Mouse (Mus musculus): ENCODE data around the gene Asic5.

Asic5 gene

DNA sequence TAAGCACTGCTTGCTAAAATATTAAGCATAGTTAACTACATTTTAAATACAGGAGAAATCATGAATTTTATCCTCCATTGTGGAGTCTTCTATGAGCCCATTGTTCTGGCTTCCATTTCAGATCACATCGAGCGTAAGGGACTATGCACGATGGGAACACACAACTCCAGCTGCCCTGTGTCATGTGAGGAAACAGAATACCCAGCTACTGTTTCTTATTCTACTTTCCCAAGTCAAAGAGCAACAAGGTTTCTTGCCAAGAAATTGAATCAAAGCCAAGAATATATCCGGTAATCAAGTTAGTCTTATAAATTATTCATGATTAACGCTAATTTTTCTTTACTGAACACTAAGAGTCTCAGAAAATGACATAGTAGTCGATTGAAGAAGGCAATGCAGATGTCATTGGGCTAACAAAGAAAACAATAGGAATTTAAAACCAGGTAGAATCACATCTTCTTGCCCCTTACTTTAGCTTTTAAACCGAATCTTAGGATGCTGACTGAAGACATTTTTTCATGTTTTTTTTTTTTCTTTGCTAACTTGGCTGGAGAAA lies 32.1 kb downstream of the Asic5 start:
- DNase-seq (ENCODE audit: low read depth) = no peak

DNA sequence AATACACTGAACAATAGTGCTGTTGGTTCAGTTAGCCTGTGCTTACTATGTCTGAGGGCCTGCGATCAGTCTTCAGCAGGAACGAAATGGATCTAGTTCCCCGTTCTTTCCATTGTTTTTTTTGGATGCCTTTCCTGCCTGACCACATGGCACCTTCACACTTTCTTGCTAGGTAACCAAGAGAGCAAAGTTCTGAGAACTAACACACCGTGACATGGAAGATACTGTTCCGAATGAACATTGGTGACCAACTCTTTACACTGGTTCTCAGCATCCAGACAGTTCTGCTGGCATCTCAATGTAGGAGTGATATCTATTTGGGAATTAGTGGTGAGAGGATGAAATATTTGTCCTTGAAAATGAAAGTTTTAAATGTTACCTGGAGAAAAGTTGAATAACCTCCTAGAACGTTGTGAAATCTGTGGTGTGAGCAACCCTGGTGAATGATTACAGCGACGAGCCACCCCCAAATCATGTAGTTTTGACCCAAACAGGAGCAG lies 40.4 kb downstream of the Asic5 start:
- no peak for DNase-seq (ENCODE audit: low read depth)

DNA sequence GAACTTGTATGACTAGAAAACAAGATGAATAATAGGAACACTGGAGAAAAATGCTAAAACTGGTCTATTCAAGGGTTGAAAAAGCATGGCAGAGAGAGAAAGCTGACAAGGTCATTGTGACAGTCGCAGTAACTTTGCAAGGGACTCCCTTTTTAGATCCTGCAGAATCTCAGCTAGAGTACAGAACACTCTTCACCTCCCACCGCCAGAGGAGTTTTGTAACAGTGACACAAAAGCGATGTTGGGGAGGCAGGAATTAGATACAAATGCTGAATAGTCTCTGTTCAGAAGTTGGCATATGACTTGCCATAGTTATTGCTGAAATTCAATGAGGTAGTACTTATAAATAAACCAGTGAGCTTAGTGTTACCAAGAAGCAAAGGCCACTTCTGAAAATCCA lies 41.0 kb downstream of the Asic5 start:
- DNase-seq (ENCODE audit: low read depth) = no peak

DNA sequence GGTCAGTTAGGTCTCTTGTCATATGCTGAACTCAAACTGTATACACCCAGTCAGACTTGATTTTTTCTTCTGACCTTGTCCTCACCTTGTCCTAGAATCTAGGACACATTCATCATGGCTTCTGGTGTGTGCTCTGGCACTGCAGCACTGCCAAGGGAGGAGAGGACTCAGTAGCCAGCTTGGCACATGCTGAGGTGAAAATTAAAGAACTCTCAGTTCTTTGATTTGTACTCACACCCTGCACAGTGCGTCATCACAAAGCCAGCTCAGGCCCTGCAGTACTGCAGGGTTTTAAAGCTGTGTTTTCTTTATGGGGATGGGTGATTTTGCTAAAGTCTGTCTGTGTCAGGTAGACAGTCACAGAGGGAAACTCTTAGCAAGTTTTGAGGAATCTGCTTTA lies 45.2 kb downstream of the Asic5 start:
- no peak for DNase-seq (ENCODE audit: low read depth)

DNA sequence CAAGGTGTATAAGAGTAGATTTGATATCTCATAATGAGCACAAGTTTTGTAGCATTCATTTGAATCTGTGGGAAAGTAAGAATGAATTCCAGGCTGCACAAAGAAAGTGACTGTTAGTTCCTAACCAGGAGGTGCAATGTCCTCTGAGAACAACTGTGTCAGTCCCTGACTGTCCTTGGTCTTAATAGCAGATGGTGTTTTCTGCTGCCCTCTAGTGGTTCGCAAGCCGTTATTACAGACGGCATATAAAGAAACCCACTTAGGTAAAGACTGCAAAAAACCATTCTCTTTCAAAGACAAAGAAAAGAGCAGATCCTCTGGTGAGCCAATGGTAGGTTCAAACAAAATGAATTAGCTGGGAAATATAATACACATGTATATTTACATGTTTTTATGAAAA lies 47.1 kb downstream of the Asic5 start:
- peak; percentile 63 for DNase-seq (ENCODE audit: low read depth)

DNA sequence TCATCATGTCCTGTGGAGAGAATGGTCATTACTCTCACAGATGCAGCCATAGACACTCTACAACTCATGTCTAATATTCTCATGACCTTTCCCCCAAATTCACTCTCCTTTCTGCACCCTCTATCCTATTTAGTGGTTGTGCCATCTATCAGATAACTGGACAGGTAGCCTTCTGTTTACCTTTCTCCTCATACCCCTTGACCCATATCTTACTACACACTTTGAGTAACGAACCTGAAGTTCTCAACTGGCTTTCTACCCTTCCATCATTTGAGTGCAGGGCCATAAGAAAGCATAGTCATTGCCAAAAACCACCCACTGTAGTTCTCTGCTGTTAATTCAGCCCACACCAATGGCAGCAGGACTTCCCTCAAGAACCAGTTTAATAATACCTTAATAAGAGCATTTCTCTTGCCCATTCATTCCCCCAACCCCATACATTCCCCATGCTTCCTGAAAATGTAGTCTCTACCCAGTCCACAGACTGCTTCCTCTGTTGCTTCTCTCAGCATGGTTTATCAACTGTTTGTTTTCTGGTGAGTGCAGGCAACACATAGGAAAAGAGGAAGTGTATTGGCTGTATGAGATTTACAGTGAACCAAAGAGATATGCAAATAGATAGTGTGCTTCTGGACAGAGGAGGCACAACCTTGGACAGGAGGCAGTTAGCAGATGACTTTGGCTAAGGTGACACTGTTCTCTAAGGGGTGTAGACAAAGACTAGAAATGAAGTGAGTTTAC lies 48.1 kb downstream of the Asic5 start:
- DNase-seq (ENCODE audit: low read depth) = no peak

DNA sequence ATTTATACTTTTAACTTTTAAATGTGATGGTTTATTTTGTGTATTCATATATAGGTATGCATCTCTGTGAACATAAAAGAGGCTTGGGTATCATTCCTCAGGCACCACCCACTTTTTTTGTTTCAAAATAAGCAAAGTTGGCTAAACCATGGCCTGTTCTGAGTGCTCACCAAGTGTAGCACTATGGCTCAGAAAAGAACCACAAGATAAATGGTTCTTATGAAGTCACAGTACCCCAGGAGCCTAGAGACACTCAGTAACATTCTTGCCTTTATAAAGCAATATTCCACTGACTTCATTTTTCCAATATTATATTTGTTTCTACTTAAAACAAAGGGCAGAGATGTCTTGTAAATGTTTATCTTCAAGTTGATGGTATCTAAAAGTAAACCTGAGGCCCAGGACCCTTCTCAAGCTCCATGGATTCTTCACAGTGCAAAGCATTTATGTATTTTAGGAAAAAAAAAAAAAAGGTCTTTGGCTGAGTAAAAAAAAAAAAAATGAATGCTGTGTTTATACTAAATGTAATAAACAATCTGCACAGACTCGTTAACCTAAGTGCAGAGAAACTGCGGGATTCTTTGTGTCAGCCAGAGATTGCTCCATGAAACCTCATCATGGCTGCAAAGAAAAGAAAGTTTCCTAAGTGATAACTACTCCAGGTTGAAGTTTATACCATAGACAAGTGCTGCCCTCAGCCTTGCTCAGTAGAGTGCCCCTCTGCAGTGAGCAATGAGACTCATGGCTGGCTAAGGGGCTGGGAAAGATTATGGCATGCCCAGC lies 54.4 kb downstream of the Asic5 start:
- no peak for DNase-seq (ENCODE audit: low read depth)

DNA sequence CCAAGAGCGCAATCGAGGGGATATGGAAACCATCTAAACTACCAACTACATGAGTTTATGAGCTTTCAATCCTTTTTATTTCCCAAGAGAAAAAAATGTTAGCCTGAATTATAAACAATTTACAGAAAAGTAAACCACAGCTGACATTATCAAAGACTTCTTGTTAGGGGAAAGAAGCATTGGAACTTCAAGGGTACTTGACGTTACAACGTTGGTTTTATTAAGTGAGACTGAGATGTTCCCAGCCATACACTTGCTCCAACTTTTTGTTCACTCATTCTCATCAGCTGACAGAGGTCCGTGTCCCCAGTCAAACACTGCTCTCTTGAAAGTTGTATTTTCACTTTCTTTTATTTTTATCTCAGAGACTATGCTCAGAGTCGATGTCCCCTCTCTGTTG lies 61.6 kb downstream of the Asic5 start:
- no peak for DNase-seq (ENCODE audit: low read depth)

DNA sequence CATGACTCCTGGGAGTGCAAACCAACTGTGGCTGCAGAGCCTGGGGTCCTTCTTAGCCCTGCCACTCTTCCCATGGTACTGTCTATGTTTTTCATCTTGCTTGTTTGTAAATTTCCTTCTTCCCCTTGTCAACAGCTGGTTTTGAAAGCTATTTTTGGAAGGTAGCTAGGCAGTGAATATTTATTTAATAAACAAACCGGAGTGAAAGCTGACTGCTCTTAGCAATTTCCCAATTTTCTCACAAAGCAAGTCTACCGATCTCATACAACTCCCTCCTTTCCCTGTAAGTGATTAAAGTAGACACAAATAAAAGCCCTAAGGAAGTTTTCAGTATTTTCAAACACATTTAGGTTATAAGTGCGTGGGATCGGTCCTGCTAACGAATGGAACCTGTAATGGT lies 62.8 kb downstream of the Asic5 start:
- no peak for DNase-seq (ENCODE audit: low read depth)

DNA sequence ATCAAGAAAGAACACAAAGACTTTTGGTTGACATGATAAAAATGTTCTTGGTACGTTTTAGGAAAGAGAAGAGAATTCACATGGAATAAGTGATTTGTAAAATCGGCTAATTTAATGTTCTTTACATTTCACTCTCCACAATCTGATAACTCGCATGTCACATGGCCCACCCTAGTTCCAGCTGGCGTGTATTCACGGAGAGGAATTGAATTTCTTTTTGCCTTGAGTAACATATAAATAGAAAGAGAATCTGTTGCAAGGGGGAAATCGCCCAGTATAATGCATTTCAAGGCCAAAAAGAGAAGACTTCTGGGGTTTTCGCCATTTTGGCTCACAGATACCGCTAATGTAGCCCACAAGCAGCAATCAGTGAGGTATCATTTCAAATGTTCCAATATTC lies 64.0 kb downstream of the Asic5 start:
- DNase-seq (ENCODE audit: low read depth) = no peak

DNA sequence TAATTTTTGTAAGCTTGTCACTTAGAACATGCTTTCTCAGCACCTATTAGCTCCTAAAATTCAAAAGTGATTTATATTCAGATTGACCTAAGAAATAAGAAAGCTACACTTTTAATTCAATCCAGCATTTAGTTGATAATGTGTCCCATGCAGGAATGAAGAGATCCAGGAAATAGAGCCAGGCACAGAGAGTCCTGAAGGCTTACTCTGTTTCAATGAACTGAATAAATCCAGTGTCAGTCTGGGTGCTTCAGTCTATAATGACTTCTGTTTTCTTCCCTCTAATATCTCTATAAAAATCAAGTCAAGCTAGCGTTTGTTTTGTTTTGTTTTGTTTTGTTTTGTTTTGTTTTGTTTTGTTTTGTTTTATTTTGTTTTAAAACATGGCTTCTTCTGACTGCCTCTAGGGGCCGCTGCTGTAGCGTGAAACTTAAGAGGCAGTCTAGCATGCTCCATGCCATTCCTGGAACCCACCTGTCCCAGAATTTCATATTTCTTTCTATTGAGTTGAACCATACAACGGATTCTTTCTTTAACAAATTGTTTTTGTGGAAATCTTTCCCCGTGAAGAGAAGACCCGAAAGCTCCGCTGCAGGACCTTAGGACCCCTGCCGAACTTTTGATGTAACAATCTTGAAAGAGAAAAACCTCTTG lies 65.1 kb downstream of the Asic5 start:
- peak; percentile 53 for DNase-seq (ENCODE audit: low read depth)

DNA sequence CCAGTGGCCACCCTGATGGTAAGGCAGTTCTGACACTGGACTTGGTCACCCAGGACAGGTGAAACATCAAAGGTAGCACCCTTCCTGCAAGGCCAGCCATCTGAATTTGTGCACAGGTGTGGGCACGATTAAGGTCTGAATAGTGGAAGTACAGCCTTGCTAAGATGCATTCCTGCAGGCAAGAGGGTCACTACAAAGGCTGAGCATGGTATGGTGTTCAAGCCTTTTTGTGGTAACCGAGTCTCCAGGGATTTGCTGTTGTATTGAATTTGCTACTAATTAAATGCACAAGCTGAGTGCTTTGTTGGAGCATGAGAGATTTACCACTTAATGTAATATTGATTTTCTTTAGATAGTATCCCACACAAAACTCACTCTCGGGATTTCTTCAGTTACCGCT lies 66.0 kb downstream of the Asic5 start:
- DNase-seq (ENCODE audit: low read depth) = no peak

DNA sequence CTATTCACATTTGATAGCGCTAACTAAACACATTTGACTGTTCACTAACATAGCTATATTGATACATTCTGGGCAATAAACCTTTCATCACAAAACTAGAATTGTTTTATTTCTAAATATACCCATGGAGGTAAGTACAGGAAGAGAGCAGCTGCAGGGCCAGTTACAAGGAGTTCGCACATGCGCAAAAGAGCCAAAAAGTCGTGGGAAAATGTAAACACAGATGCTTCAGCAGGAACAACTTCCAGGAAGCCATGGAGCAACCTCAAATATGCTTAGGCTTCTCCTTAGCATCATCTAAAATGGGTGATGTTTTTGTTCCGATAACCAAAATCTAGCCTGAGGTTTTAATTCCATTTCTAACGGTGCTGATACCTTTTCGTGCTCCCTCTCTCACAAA lies 66.6 kb downstream of the Asic5 start:
- DNase-seq (ENCODE audit: low read depth) = no peak

DNA sequence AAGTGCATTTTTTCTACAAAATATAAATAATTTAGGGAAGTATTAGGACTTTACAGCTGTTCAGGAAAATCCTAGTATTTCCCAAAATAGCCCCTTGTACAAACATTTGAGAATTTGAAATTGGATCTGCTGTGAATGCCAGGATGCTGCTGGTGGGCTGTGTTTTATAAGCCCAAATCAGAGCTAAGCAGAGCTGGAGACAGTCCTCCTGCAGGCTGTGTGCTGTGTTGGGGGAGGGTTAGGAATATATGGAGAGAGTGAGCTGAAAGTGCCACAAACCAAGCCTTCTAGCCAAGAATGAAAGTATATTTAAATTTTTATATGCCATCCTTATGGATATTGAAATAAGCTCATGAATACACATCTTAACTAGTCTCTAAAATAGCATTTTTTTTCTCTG lies 69.4 kb downstream of the Asic5 start:
- no peak for DNase-seq (ENCODE audit: low read depth)

DNA sequence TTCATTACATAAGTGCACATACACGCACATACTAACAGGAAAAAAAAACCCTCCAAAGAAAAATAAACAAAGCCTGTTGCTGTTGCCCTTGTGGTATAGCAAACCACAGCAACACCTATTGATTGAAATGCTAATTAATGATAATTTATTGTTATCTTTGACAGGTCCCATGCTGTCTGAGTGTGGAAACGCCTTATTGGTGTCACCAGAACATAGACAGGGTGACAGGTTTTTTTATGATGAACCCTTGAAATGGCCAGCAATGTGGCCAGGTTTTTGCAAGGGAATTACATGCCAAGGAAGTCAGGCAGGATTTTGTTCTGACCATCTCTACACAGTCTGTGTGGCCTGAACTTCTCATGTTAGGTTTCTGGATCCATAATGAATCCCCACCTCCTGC lies 69.9 kb downstream of the Asic5 start:
- no peak for DNase-seq (ENCODE audit: low read depth)

DNA sequence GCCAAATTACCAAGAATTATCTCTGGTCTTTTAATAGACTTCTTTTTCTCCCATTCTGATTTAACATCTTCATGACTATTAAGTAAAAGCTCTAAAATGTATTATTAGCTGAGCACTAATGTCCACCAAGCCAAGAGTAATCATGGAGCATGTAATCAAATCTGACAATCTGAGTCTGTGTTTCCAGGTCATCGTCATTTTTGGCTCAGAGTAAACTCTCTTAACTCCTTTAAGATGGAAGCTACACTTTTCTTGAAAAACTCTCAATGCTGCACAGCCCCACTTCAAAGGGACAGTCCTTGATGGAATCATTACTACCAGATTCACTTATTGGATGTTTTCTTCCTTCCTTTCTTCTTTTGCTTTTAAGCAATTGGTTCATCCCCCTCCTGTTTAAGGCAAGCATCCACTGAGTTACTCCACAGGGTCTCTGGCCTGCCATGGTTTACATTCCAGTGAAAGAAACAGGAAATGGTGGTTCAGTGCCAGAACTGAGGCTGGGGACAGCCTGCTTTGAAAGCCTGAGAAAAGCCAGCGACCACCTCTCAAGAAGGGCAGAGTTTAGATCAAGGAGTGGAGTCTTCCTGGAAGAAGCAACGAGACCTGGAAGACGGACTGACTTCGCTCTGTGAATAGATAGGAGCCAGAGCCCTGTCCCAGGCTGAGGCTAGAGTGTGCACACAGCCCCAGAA lies 72.3 kb downstream of the Asic5 start:
- no peak for DNase-seq (ENCODE audit: low read depth)

DNA sequence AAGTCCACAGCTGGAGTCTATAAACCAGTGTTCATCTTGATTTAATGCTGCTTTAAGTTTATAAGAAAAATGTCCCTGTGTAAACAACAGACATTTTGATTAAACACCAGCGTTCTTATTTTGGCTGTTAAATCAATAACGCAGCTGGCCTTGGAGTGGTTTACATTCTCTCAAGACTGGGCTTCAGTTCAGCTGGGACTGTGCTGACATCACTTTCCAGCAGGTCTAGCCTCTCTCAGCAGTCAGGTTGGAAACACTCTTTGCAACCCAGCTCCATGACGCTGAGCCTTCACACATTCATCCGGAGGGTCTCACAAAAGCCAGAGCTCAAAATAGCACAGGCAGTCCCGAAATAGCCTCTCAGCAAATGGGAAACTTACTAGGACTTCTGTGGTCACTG lies 75.1 kb downstream of the Asic5 start:
- DNase-seq (ENCODE audit: low read depth) = no peak

DNA sequence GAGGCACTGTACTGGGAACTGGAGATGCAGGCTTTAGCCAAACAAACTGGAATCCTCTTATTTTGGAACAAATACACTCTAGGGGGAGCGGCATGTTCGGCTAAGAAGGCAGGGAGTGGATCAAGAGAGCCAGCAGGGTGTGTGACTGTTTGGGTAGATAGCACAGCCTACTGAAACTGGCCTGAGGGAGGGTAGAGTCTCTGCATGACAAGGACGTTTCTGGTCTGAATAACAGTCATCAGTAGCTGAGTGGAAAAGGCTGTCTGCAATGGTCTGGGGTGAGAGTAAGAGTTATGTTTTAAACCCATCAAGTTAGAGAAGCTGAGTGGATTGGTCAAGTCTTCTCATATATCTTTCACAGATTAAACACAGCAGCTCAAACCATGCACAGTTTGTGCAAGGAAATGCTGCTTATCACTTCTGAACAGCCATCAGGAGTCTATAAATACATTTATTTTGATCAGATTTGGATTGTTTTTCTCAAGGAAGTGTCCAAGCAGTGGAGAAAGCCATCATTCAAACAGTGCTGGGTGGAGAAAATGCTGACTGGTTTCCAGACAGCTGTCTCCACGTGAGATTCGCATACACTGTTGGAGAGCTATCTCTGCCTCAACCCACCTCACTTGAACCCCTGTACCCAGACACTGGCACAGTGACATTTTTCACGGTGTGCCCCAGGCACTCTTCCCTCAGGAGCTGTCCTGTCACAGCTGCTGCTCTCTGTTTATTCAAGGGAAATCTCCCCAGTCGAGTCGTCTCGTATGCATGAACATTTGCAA lies 79.5 kb downstream of the Asic5 start:
- DNase-seq (ENCODE audit: low read depth) = no peak

DNA sequence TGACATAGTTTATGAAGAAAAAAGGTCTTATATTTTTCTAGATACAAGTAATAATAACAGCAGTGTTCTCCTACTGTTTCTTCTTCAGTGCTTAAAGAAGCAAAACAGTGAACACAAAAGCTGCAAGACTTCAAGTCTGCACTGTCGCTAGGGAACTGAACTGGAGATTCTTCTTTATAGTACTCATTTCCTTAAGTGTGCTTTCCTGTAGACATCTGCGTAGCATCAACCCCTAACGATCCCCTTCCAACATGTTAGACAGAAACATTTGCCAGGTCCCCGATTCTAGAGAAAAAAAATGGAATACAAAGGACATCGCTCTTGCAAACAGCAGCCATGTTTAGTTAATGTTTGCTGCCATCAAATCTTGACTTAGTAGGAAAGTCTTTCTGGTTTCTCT lies 85.7 kb downstream of the Asic5 start:
- DNase-seq (ENCODE audit: low read depth) = no peak

Measured in naive thymus-derived CD4-positive, alpha-beta T cell, adult 2 months (primary cell).